Mouse (Mus musculus): Measurements from ENCODE around the gene Farsb. TPM values are rescaled to one million over a fixed set of nuclear protein-coding genes. Genes with fewer than 3 reads are reported as not detected.

The Farsb gene
- total RNA-seq, 2 experiments from 2014 or later, result 47.6 to 48.3 TPM

DNA sequence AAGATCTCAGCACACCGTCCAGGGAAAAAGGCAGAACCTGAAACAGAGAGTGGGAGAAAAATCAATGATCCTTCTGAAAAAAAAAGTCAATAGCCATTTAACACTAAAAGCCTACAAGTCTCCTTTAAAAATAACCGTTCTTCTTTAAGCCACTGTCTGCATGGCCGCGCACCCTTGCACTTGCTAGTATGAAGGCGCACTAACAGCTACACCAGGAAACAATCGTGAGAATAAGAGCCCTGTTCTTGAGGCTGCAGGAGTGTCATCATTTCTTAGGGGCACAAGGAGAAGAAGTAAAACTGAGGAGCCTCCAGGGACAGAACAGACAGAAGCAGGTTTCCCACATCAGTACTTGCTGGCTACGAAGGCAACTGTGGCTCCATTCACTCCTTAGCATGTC is 63.4 kb downstream of the Farsb start:
- intact Hi-C loops (cut with DNase I), result no loop called here
- no peak for DNase-seq

DNA sequence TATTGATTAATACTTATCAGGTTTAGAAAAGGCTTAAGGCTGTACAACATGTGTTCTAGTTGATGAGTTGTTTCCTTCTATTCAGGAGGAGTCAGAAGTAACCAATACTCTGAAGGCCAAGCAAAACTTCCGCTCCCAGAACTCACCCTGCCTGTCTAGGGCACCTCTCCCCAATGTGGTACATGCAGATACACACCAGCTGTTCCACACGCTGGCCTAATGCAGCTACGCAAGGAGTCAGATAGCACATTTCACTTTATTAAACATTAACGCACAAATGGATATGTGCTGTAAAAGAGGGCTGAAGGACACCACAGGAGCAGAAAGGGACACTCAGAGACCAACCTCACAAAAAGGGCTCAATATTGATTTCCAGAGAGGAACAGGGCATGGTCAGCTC is 63.8 kb downstream of the Farsb start:
- intact Hi-C loops (cut with DNase I), result no loop called here

DNA sequence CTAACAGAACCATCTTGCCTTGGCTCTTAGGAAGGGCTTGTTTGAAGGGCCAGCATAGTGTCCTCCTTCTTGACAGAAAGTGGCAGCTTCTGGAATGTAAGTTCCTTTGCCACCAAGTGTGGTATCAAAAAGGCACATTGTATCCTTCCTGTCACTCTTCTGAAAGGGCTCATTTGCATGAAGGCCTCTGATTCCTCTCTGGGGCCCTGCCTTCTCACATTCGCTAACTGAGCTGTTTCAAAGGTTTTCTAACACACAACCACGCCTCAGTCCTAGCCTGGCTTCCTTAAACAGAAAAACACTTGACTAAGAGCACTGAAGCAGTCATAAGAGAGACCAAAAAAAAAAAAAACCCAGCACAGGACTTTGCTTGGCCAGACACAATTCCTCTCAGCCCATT is 66.1 kb downstream of the Farsb start:
- intact Hi-C loops (cut with DNase I), result no loop called here
- no peak for DNase-seq

More for the DNA sequence above, 63.8 kb downstream of the Farsb start:
- DNase-seq, result no peak

DNA sequence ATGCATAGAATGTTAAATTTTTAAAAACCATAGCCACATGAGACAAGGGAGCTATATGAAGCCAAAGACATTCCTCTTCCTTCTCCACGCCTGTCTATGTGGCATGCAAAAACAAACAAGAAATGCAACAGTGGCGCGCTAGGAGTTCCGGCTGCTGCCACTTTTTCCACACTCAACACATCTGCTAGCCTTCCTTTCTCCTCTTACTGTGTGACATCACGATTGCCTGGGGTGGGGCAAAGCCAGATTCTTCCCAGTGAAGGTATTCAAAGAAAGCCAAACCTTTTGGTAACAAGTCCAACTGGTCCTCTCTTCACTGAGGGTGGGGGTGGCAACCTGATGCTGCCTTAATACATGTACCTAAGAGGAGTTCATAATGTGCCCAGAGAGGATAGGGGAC is 66.9 kb downstream of the Farsb start:
- DNase-seq, result no peak
- intact Hi-C loops (cut with DNase I), result no loop called here

DNA sequence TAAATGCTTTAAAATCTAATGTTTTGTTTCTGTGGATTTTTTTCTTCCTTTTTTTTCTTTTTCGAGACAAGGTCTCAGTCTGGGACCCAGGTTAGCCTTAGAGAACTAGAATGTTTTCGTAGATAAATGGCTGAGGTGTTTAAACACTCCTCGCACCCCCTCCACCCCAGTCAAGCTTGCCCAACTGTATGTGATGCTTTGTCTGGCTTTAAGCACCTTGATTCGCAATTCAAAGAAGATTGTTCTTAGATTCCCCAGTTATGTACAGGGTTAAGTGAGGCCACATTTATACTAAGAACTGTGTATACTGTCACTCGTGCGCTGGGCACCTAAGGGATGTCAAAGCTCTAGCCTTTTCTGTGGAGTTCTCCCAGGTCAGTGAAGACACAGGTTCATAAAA is 68.4 kb downstream of the Farsb start:
- DNase-seq, result no peak
- intact Hi-C loops (cut with DNase I), result no loop called here

DNA sequence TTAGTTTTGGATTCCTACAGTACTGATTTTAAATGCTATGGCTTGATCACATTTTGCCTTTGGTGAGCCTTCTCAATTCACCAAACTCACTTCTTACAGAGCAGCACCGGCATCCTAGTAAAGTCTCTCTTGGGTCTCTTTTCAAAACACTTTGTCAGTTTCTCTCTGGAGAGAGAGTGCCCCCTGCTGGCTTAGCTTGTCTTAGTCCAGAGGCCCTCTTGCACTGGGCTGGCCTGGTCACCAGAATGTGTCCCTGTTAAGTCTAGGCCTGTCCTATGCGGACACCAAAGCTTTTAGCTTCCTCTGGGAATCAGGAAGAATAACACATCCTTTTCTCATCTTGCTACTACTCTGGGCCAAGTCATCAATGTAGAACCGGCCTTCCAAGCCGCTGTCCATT is 69.1 kb downstream of the Farsb start:
- peak; percentile 79 to 88 for DNase-seq
- intact Hi-C loops (cut with DNase I), result loop anchor here (1.0 kb wide), 2 partner anchors 204 to 441 kb away; no protein-coding TSS in a partner anchor

DNA sequence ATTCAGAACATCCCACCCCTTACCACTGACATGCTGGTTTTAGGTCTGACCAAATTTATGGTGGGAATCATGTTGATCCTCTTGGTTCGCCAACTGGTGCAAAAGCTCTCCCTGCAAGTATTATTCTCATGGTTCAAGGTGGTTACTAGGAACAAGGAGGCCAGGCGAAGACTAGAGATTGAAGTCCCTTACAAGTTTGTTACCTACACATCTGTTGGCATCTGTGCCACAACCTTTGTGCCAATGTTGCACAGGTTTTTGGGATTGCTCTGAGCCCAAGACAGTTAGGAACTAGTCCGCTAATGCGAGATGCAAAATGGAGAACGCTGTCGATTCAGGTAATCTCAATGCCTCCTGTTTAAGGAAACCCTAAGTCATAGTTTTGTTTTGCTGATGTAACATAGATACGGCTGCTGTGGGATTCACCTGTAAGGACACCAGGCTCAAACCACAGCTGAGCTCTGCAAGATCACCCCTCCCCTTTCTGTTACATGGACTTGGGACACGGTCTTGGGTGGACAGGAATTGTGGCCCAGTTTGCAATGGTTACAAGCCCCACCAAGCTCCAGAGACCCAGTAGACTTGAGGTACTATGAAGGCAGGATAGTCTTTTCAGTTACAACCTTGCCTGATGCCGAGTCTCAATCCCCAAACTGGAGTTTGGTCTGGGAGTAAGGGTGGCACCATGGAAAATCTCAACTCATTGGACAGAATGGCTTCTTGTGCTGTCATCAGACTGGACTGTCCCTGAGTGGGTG is 71.4 kb downstream of the Farsb start:
- DNase-seq, result no peak
- intact Hi-C loops (cut with DNase I), result no loop called here

DNA sequence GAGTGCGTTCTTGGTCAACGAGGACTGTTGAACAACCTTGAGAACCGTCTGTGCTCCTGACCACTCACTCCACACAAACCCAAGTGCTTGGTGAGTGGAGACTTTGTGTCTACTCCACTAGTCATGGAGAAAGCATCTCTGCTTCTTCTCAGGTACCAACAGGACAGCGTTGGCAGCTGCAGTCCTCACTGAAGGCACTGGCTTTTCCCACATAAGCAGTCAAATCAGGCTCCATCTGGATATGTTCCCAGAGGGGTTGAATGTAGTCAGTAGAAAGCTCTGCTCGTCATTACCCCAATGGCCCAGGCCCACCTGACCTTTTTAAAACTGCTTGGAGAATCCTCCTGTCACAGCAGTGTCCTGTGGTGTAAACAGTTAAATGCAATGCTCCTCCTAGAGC is 74.3 kb downstream of the Farsb start:
- DNase-seq, result no peak
- intact Hi-C loops (cut with DNase I), result no loop called here

DNA sequence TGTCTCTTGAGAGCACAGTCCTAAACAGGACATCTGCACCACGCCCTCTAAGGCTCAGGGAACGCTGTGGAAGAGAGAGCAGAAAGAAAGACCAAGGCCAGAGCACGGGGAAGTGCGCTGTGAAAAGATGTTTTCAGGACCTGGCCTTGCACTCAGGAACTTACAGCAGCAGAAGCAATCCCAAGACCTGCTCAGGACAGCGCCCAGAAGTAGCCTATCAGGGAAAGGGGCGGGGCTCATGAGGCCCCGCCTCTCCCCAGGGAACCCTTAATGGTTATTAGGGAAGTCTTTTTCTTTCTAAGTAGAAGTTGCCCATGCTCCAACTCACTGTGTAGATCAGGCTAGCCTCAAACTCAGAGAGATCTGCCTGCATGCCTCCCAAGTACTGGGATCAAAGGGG is 76.0 kb downstream of the Farsb start:
- DNase-seq, result no peak
- intact Hi-C loops (cut with DNase I), result no loop called here

DNA sequence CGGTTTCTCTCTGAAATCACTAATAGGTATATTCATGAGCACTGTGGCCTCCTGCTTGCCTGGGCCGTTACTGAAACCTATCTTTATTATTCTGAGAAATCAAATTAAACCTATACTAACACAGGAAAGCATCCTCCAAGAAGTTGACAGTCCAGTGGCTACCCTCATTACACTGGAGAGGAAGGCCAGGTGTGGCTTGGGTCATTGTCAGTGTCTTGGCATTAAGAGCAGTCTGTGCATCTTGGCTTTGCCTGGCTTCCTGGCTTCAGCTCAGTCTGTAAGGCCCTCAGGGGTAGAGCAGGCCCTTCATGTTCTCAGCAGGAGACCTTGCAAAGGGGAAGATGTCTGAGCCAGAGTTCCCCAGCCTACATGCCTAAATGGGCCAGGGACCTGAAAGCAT is 79.3 kb downstream of the Farsb start:
- DNase-seq, result no peak
- intact Hi-C loops (cut with DNase I), result no loop called here

DNA sequence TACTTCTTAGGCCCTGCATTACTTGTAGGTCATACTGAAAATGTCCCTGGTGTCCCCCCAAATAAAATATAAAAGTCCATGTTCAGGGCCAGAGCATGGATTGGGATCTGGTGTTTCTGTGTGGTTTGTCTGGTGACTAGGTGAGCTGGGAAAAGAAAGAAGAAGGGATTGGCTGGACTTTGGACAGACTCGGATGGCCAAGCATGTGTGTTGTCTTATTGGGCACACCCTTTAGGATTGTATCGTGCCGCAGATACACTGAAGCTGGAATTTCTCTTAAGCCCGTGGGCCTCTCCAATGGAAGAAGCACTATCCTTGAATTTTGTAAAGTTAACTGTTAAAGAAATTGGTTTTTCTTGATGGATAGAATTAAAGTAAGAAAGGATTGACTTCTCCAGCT is 87.3 kb downstream of the Farsb start:
- intact Hi-C loops (cut with DNase I), result no loop called here
- DNase-seq, result no peak

DNA sequence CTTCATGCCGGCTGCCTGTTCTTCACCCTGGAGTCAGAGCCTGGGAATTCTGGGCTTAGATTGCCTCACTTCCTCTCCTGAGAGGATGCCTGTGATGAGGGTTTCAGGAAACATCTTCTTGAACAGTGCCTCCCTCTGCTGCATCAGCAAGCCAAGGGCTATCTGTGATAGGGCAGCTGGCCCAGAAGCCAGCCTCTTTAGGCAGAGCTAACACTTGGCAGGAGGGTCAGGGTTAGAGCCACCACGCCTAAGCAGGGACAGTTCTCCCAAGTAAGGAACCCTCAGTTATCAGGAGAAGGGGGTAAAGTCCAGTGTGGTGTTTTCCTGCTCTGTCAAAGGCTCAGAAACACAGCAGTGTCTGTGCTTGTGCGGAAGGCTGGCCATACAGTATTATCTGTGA is 88.9 kb downstream of the Farsb start:
- DNase-seq, result no peak
- intact Hi-C loops (cut with DNase I), result no loop called here

DNA sequence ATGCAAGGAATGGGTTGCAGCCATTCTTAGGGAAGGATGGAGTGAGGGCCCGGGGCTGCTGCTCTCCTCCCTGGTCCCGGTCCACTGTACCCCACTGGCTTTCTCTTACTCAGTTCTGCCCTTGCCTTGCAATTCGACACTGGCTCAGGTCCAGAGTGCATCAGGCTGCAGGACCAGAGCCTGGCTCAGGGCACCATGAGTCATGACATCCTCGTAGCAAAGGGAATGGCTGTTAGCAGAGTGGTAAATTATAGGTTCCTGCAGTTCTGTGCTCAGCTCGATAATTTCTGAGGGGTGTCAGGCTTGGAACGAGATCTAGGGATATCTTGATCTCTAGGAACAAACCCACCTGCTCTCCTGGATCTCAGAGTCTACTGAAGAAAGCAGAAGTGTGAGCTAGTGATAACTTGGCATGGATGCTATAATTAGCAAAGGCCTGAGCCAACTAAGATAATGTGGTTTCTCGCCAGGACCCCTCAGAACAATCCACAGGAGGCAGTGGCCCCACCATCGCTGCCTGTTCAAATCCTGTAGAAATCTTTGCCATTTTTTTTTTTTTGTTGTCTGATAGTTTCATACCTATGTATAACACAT is 92.3 kb downstream of the Farsb start:
- intact Hi-C loops (cut with DNase I), result no loop called here

DNA sequence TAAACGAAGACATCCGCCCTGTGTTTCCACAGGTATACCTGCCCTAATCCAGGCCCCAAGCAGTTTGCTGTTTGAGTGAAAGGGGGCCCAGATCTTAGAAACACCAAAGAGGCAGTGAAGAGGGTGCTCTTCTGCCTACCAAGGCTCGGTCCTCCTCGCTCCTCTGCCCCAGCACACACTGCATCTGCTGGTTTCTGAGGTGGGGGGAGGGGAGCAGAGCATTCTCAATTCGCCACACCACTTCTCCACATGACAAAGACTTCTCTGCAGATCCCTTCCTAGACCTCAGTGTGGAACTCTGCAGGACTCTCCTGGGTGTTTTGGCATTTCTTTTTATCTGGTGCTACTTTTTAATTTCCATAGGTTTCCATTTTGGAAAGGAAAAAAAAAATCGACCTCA is 93.0 kb downstream of the Farsb start:
- no peak for DNase-seq
- intact Hi-C loops (cut with DNase I), result no loop called here

More for the DNA sequence above, 92.3 kb downstream of the Farsb start:
- peak in 1 of 2 experiments; percentile 6 for DNase-seq

DNA sequence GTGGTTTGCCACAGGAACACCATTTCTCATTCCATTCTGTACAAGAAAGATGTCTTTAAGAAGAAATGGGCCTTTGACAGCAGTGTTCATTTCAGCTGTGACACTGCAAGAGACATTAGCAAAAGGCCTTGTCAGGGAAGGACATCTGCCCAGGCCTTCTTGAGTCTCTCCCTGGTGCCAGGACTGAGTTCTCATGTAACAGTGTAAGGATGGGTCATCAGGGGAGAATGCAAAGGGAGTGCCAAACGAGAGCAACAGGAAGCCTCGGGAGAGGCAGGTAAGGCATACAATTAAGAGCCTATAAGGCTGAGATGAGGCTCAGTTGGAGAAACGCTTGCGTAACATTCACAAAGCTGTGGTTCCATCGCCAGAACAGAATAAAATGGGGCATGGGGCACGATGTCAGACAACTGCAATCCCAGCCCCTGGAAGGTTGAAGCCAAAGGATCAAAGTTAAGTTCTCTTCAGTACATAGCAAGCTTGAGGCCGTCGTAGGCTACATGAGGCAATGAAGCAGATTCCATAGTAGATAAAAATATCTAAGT is 93.4 kb downstream of the Farsb start:
- no peak for DNase-seq
- intact Hi-C loops (cut with DNase I), result no loop called here

DNA sequence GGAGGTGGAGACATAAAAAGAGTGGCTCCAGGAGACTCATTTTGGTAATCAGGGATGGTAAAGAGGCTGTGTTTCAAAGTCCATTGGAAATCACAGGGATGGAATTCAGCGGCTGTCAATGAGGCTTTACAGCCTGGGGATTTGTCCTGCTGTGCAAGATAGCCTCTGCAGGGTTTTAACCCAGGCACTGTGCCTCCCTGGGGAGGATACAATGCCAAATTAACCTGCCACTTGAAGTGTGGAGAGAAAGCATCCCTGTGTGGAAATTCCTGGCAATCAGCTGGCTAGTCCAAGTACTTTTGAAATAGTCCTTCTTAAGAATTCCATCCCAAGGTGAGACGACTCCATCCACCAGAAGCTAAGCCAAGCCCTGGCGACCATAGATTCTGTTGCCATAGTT is 99.8 kb downstream of the Farsb start:
- DNase-seq, result no peak
- intact Hi-C loops (cut with DNase I), result no loop called here

DNA sequence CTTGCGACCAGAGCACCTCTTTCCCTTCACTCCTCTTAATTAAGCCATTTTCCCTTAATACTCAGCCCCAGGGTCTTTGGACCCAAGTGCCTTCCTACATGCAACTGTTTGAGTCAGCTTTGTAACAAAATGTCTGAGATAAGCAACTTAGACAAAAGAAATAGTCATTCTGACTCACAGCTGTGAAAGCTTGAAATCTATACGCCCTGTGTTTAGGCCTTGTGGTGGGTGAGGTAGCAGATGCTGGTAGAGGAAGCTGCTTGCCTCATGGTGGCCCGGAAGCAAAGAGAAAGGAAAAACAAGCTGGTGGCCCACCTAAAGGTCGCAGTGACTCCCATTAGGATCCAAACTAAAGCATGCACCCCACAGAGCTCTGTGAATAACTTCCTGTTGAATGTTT is 100.8 kb downstream of the Farsb start:
- DNase-seq, result no peak
- intact Hi-C loops (cut with DNase I), result no loop called here

DNA sequence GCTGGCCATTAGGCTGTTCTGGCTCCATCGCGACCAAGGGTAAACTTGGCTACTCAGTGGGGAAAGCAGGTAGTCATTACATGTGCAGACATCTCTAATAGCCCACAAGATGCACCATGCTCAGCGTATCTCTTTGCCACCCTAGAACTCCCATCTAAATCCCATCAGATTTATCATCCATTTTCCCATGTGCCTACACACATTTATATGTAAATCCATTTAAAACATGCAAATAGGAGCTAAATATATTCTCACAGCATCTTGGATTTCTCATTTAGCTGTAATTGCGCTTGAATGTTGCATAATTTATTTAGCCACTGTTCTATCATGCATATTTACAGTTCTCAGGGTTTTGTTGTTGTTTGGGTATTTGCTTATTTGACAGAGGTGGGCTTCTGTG is 107.7 kb downstream of the Farsb start:
- intact Hi-C loops (cut with DNase I), result no loop called here
- DNase-seq, result no peak

DNA sequence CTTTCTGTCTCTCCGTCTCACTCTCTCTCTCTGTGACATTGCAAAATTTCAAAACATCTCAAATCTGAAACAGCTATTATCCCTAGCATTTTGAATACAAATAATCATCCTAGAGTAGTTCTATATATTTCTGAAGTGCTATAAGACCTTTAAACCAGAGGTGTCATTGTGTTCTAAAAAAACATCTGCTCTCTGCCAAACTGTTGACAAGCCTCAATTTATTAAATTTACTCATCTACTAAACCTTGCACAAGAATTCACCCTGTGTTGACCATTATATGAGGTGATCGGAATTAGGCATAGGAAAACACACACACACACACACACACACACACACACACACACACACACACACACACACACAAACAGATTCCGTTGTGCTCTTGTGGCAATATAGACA is 113.6 kb downstream of the Farsb start:
- intact Hi-C loops (cut with DNase I), result no loop called here
- DNase-seq, result no peak

DNA sequence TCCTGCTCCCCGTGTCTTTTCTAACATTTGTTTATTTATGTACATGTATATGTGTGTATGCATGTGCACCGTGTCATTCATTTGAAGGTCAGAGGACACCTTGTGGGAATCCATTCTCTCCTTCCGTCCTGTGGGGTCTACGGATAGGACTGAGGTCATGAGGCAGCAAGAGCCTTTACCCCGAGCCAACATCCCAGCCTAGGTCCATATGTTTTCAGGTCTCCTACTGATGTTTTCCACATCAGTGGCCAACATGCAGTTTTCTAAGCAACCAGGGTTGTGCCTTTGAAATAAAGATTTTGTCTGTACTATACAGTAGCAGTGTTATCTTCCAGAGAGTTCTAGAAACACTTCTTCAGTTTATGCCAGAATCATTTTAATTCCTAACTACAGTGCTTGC is 114.9 kb downstream of the Farsb start:
- intact Hi-C loops (cut with DNase I), result no loop called here
- DNase-seq, result no peak

DNA sequence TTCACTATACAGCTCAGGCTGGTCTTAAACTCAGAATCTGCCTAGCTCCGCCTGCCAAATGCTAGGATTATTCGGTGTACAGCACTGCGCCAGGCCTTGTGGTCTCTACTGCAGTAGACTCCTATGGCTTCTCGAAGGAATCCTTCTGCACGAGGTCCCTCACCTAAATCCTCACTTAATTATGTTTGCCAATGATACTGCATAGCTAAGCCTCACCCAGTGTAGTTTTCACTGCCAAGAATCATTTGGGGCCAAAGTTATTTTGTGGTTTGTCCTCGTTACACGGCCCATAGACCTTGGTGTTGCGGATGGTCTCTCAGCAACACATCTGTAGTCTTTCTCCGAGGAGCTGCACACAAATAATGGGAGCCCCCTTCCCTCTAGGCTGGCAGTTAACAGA is 116.4 kb downstream of the Farsb start:
- intact Hi-C loops (cut with DNase I), result no loop called here
- DNase-seq, result no peak

DNA sequence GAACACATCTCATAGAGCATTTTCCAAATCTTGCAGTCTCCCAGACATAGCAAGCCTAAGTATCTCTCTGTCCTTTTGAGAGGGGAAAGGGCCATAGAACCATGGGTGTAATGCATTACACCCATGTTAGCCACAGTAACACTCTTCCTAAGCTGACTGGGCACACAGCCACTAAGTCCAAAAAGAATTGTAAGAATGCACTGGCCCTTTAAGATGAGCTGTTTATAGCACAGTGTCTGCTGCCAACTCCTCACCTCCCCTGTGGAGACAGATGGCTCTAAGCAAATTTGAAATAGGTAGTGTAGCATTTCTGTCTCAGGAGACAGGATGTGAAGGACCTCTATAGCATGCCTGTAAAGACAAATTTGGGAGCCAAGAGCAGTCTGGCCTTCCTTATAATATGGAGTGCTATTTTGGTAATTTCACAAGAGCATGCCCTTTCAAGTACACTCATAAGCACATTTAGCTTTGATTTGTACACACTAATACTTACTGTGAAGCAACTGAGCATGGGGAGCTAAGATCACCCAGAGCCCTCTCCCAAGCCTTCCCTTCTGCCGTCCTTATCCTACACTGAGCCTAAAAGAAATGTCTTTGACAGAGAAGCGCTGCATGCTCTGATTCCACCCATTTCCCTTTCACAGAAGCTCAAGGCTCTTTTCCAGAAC is 117.0 kb downstream of the Farsb start:
- intact Hi-C loops (cut with DNase I), result no loop called here
- DNase-seq, result peak; percentile 15 to 51

Data from heart, postnatal 14 days (tissue).